Mouse (Mus musculus): ENCODE measurements around the gene Dmxl2. TPM values are rescaled to one million over a fixed set of nuclear protein-coding genes. Genes with fewer than 3 reads are reported as not detected.

The Dmxl2 gene
- polyA plus RNA-seq, 1 experiment from 2014 or later: 1.4 TPM

- Histone ChIP-seq H3K4me3 (ENCODE audit: low read depth, low read length) (no peak overlapping the region), H3K27ac (ENCODE audit: low read length) (no peak overlapping the region), H3K4me1 (ENCODE audit: control insufficient read depth, low read depth, low read length) (no peaks in the 10 kb centered on the region), H3K36me3 (ENCODE audit: control insufficient read depth, insufficient read depth) (no peaks in the 10 kb centered on the region), H3K9me3 (replicated peaks; ENCODE audit: control insufficient read depth, low read length) (no peaks in the 10 kb centered on the region), H3K9ac (ENCODE audit: low read depth, low read length) (no peak overlapping the region), H3K27me3 (ENCODE audit: control insufficient read depth, insufficient read depth, low read depth, low read length) (no peaks in the 10 kb centered on the region), H3K4me2 (ENCODE audit: low read depth, low read length) (no peak overlapping the region)
- no peak for ATAC-seq (ENCODE audit: low read depth)
- WGBS (ENCODE audit: insufficient replicate concordance): 60% methylated on average over 4 of the region's 4 CpGs
These were observed 35.6 kb upstream of the Dmxl2 start for GRCm38 (mm10) chr9:54537030-54537429.

DNA sequence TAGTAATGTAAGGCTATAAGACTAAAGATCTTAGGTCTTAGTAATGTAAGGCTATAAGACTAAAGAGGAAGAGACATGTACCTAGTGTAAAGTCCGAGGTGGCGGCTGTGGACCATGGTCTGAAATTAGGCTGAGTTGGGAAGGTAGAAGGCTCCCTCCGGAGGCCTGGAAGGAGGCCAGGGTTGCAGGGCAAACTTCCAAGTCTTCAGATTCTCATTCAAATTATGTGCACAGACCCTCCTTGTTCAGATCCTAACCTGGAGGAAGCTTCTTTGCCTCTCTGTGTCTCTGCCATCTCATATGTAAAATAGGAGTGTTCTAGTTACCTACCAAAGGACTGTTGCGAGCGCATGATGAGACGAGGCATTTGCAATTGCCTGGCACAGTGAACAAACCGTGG lies 34.8 kb upstream of the Dmxl2 start:
- 68% methylated on average over 7 of the region's 7 CpGs for WGBS (ENCODE audit: insufficient replicate concordance)
- Histone ChIP-seq H3K4me2 (ENCODE audit: low read depth, low read length) (no peak overlapping the region), H3K4me1 (ENCODE audit: control insufficient read depth, low read depth, low read length) (no peaks in the 10 kb centered on the region), H3K9me3 (replicated peaks; ENCODE audit: control insufficient read depth, low read length) (no peaks in the 10 kb centered on the region), H3K27me3 (ENCODE audit: control insufficient read depth, insufficient read depth, low read depth, low read length) (no peaks in the 10 kb centered on the region), H3K36me3 (ENCODE audit: control insufficient read depth, insufficient read depth) (no peaks in the 10 kb centered on the region), H3K9ac (ENCODE audit: low read depth, low read length) (no peak overlapping the region), H3K27ac (ENCODE audit: low read length) (no peak overlapping the region), H3K4me3 (ENCODE audit: low read depth, low read length) (no peak overlapping the region)
- ATAC-seq (ENCODE audit: low read depth): no peak

DNA sequence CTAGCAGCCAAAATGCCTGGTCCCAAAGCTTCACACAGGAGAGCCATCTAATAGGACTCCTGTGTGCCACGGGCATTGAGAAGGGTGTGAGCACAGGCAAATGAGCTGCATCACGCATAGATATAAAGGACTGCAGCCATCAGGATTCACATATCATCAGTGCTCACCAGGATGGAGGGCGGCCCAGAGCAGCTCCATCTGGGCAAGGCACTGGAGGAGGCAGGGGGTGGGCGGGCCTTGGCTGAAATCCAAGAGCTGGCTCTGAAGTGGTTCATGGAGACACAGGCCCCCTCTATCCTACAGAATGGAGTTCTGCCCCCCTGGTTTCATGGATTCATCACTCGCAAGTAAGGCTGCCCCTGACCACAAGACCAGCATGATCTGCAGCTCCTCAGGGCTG lies 32.5 kb upstream of the Dmxl2 start:
- Histone ChIP-seq H3K4me1 (ENCODE audit: control insufficient read depth, low read depth, low read length) (no peaks in the 10 kb centered on the region), H3K27ac (ENCODE audit: low read length) (no peak overlapping the region), H3K36me3 (ENCODE audit: control insufficient read depth, insufficient read depth) (no peaks in the 10 kb centered on the region), H3K9me3 (replicated peaks; ENCODE audit: control insufficient read depth, low read length) (no peaks in the 10 kb centered on the region), H3K27me3 (ENCODE audit: control insufficient read depth, insufficient read depth, low read depth, low read length) (no peaks in the 10 kb centered on the region), H3K4me2 (ENCODE audit: low read depth, low read length) (no peak overlapping the region), H3K4me3 (ENCODE audit: low read depth, low read length) (no peak overlapping the region), H3K9ac (ENCODE audit: low read depth, low read length) (no peak overlapping the region)
- 51% methylated on average over 5 of the region's 5 CpGs for WGBS (ENCODE audit: insufficient replicate concordance)
- ATAC-seq (ENCODE audit: low read depth): no peak

DNA sequence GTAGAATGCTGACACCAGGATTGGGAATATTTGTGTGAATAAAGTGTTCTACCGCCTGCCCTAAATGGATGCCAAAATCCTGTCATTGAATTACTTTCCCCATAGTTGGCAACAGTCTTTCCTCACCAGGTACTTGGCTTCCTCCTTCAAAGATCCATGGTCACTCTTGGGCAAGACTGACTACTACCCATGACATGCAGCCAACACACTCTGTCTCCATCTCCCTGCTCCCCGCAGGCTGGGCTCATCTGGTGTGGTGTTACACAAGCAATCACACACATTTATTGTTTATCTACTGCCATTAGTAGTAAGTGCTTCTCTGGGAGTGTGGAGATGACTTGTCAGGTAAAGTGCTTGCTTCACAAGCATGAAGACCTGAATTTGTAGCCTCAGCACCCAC lies 31.5 kb upstream of the Dmxl2 start:
- no peak overlapping the region for H3K4me3 ChIP-seq (ENCODE audit: low read depth, low read length)
- no peak overlapping the region for H3K4me2 ChIP-seq (ENCODE audit: low read depth, low read length)
- no peaks in the 10 kb centered on the region for H3K4me1 ChIP-seq (ENCODE audit: control insufficient read depth, low read depth, low read length)
- H3K27ac ChIP-seq (ENCODE audit: low read length): no peak overlapping the region
- H3K9ac ChIP-seq (ENCODE audit: low read depth, low read length): no peak overlapping the region
- 71% methylated on average over 2 of the region's 2 CpGs for WGBS (ENCODE audit: insufficient replicate concordance)
- H3K9me3 ChIP-seq (replicated peaks; ENCODE audit: control insufficient read depth, low read length): no peaks in the 10 kb centered on the region
- no peaks in the 10 kb centered on the region for H3K27me3 ChIP-seq (ENCODE audit: control insufficient read depth, insufficient read depth, low read depth, low read length)
- ATAC-seq (ENCODE audit: low read depth): no peak
- no peaks in the 10 kb centered on the region for H3K36me3 ChIP-seq (ENCODE audit: control insufficient read depth, insufficient read depth)

GRCm38 (mm10) chr9:54531421-54531820 lies 30.0 kb upstream of the Dmxl2 start:
- no peak for ATAC-seq (ENCODE audit: low read depth)
- Histone ChIP-seq H3K4me1 (ENCODE audit: control insufficient read depth, low read depth, low read length) (no peaks in the 10 kb centered on the region), H3K36me3 (ENCODE audit: control insufficient read depth, insufficient read depth) (no peaks in the 10 kb centered on the region), H3K27ac (ENCODE audit: low read length) (no peak overlapping the region), H3K4me3 (ENCODE audit: low read depth, low read length) (no peak overlapping the region), H3K27me3 (ENCODE audit: control insufficient read depth, insufficient read depth, low read depth, low read length) (no peaks in the 10 kb centered on the region; the same call in 1 of the 2 replicates), H3K9me3 (replicated peaks; ENCODE audit: control insufficient read depth, low read length) (no peaks in the 10 kb centered on the region), H3K9ac (ENCODE audit: low read depth, low read length) (no peak overlapping the region), H3K4me2 (ENCODE audit: low read depth, low read length) (no peak overlapping the region)

- H3K27me3 ChIP-seq (ENCODE audit: control insufficient read depth, insufficient read depth, low read depth, low read length): no peaks in the 10 kb centered on the region; the same call in 1 of the 2 replicates
These were observed 29.4 kb upstream of the Dmxl2 start for GRCm38 (mm10) chr9:54530836-54531235.

GRCm38 (mm10) chr9:54529950-54530349 lies 28.5 kb upstream of the Dmxl2 start:
- no peaks in the 10 kb centered on the region; the same call in 1 of the 2 replicates for H3K27me3 ChIP-seq (ENCODE audit: control insufficient read depth, insufficient read depth, low read depth, low read length)
- no peaks in the 10 kb centered on the region for H3K9me3 ChIP-seq (replicated peaks; ENCODE audit: control insufficient read depth, low read length)
- H3K9ac ChIP-seq (ENCODE audit: low read depth, low read length): no peak overlapping the region
- H3K4me3 ChIP-seq (ENCODE audit: low read depth, low read length): no peak overlapping the region
- no peaks in the 10 kb centered on the region for H3K36me3 ChIP-seq (ENCODE audit: control insufficient read depth, insufficient read depth)
- H3K4me1 ChIP-seq (ENCODE audit: control insufficient read depth, low read depth, low read length): no peaks in the 10 kb centered on the region
- WGBS (ENCODE audit: insufficient replicate concordance): 53% methylated on average over 2 of the region's 2 CpGs
- no peak overlapping the region for H3K27ac ChIP-seq (ENCODE audit: low read length)
- no peak overlapping the region for H3K4me2 ChIP-seq (ENCODE audit: low read depth, low read length)
- no peak for ATAC-seq (ENCODE audit: low read depth)

More at GRCm38 (mm10) chr9:54530836-54531235, 29.4 kb upstream of the Dmxl2 start:
- H3K27ac ChIP-seq (ENCODE audit: low read length): no peak overlapping the region
- H3K36me3 ChIP-seq (ENCODE audit: control insufficient read depth, insufficient read depth): no peaks in the 10 kb centered on the region
- H3K4me2 ChIP-seq (ENCODE audit: low read depth, low read length): no peak overlapping the region
- H3K9me3 ChIP-seq (replicated peaks; ENCODE audit: control insufficient read depth, low read length): no peaks in the 10 kb centered on the region
- ATAC-seq (ENCODE audit: low read depth): no peak
- 64% methylated on average over 6 of the region's 6 CpGs for WGBS (ENCODE audit: insufficient replicate concordance)
- H3K4me3 ChIP-seq (ENCODE audit: low read depth, low read length): no peak overlapping the region
- no peaks in the 10 kb centered on the region for H3K4me1 ChIP-seq (ENCODE audit: control insufficient read depth, low read depth, low read length)
- H3K9ac ChIP-seq (ENCODE audit: low read depth, low read length): no peak overlapping the region

DNA sequence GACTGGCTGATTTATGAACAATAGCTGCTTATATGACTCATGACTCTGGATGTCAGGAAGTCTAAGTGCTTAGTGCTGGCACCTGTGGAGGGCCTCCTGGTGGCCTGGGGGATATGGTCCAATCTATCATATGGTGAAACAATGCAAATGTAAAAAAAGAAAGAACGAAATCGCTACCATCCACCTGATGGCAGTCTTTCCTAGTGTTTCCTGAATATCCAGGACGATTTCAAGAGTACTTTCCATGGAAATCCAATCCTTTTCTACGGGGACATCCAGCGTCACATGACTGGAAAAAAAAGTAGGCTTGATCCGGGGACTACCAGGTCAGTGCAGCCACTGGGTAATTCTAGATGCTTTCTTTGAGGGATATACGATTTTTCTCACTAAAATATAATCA lies 26.3 kb upstream of the Dmxl2 start:
- 60% methylated on average over 7 of the region's 7 CpGs for WGBS (ENCODE audit: insufficient replicate concordance)
- no peak overlapping the region for H3K4me2 ChIP-seq (ENCODE audit: low read depth, low read length)
- no peak overlapping the region for H3K27ac ChIP-seq (ENCODE audit: low read length)
- no peaks in the 10 kb centered on the region for H3K4me1 ChIP-seq (ENCODE audit: control insufficient read depth, low read depth, low read length)
- H3K27me3 ChIP-seq (ENCODE audit: control insufficient read depth, insufficient read depth, low read depth, low read length): no peaks in the 10 kb centered on the region; the same call in 1 of the 2 replicates
- ATAC-seq (ENCODE audit: low read depth): no peak
- H3K36me3 ChIP-seq (ENCODE audit: control insufficient read depth, insufficient read depth): no peaks in the 10 kb centered on the region
- H3K9me3 ChIP-seq (replicated peaks; ENCODE audit: control insufficient read depth, low read length): no peaks in the 10 kb centered on the region
- H3K4me3 ChIP-seq (ENCODE audit: low read depth, low read length): no peak overlapping the region
- no peak overlapping the region for H3K9ac ChIP-seq (ENCODE audit: low read depth, low read length)

DNA sequence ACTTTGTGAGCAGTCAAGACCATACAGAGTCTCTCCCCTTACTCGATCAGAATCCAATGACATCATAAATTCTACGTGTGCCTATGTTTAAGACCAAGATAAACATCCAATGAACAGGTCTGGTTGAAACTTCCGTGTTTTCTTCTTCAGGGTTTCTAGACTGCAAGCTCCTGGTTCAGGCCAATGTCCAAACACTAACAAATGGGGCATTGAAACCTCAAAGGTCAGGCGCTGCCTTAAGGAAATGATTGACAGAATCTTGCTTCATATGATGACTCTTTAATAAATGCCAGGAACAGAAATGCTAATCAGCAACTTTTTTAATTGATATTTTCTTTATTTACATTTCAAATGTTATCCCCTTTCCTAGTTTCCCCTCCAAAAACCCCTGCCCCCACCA lies 18.9 kb upstream of the Dmxl2 start:
- no peaks in the 10 kb centered on the region for H3K36me3 ChIP-seq (ENCODE audit: control insufficient read depth, insufficient read depth)
- H3K27ac ChIP-seq (ENCODE audit: low read length): no peak overlapping the region
- no peak overlapping the region for H3K4me3 ChIP-seq (ENCODE audit: low read depth, low read length)
- H3K4me1 ChIP-seq (ENCODE audit: control insufficient read depth, low read depth, low read length): no peaks in the 10 kb centered on the region
- no peak overlapping the region for H3K4me2 ChIP-seq (ENCODE audit: low read depth, low read length)
- H3K9me3 ChIP-seq (replicated peaks; ENCODE audit: control insufficient read depth, low read length): no peaks in the 10 kb centered on the region
- 53% methylated on average over 4 of the region's 4 CpGs for WGBS (ENCODE audit: insufficient replicate concordance)
- H3K9ac ChIP-seq (ENCODE audit: low read depth, low read length): no peak overlapping the region
- H3K27me3 ChIP-seq (ENCODE audit: control insufficient read depth, insufficient read depth, low read depth, low read length): no peaks in the 10 kb centered on the region
- no peak for ATAC-seq (ENCODE audit: low read depth)

- Histone ChIP-seq H3K27ac (ENCODE audit: low read length) (no peak overlapping the region), H3K4me3 (ENCODE audit: low read depth, low read length) (no peak overlapping the region), H3K27me3 (ENCODE audit: control insufficient read depth, insufficient read depth, low read depth, low read length) (no peaks in the 10 kb centered on the region), H3K4me1 (ENCODE audit: control insufficient read depth, low read depth, low read length) (no peaks in the 10 kb centered on the region), H3K9ac (ENCODE audit: low read depth, low read length) (no peak overlapping the region), H3K36me3 (ENCODE audit: control insufficient read depth, insufficient read depth) (no peaks in the 10 kb centered on the region), H3K9me3 (replicated peaks; ENCODE audit: control insufficient read depth, low read length) (no peaks in the 10 kb centered on the region), H3K4me2 (ENCODE audit: low read depth, low read length) (no peak overlapping the region)
- ATAC-seq (ENCODE audit: low read depth): no peak
- WGBS (ENCODE audit: insufficient replicate concordance): 50% methylated on average over 7 of the region's 7 CpGs
These were observed 17.5 kb upstream of the Dmxl2 start for GRCm38 (mm10) chr9:54518921-54519320.

Data from liver, embryonic 16.5 days (tissue).